Mouse (Mus musculus) natural killer cell, adult 2 months (primary cell): ENCODE measurements around the gene Scyl1.
"Not testable (repeated sequence)": the region's sequence is repeated elsewhere in the genome, so short reads cannot be mapped to it uniquely, and the experiment has no call there.

ENCODE experiments used
- DNase-seq, 2 experiments: peaks; one replicate each; pipeline ENCODE4 v3.0.0; 2022; ENCODE audit warnings: low spot score in 2 of 2

Scyl1 gene

DNA sequence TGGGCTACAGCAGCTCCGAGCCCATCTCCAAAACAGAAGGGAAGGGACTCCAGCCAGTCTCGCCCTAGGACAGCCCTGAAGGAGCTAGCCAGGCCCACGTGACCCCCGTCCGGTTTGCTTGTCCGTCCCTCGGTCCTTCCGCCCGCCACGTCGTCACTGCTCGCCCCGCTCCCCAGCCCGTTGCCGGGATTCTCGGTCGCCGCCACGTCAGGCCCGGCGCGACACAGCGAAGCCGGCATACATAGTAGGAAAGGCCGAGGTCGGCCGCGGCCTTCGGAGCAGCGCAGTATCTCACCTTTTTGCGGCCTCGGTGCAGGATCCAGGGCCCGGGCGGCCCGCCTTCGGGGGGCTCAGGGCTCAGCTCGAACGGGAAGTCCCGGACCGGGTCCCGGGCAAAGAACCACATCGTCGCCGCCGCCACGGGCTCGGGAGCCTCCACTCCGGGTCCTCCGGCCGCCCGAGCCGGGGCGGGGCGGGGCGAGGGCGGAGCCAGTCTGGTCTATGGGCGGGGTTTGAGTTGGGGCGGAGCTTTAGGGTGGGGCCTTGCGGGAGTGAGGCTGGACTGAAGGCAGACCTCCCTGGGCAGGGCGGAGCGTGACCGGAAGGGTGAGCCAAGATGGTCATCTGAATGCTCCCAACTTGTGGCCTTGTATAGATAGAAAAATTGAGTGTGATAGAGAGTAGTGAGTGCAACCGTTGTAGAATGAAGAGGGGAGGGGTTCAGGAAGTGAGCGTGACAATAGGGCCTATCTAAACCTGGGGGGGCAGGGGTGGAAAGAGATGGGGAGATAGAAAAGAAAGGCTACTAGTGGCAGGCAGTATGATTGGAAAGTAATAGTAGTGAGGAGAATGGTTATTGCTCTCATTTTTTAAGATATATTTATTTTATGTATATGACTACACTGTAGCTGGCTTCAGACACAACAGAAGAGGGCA lies at the start of gene Scyl1:
Scyl1 (minus strand) TSS at position 495 of the 936 bp plus-strand sequence.
- DNase-seq: peak; percentile 93 to 95

DNA sequence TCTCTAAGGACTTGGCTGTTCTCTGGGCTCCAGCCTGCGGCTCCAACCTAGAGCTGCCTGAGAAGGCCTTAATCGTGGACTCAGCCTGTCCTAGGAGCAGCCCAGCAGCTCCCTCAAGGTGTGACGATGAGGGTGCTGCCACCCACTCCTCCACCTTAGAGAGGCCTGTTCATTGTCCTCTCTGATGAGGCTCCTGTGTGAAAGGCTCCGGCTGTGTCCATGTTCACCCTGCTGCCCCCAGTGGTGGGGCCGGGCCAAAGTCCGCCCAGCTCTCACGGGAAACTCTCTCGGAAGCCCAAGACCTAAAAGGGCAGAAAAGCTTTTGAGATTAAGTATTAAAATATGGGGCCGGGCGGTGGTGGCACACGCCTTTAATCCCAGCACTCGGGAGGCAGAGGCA lies 48.3 kb upstream of the Scyl1 start:
- no peak for DNase-seq

DNA sequence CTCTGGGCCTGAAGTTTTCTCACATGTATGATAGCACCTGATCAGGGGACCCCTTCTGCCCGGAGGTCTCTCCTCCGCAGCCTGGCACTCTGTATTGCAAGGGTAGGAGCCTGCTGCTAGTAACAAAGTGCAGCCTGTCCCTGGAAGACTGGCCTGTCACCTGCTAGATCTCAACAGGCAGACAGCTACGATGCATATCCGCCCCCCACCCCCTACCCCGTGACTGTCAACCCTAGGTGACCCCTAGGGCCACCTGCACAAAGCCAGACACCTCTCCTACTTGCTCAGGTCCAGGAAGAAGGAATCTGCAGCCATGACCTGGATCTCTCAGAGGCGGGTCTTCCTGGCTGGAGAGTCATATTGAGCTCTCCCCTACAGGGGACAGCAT lies 47.4 kb upstream of the Scyl1 start:
- no peak for DNase-seq

DNA sequence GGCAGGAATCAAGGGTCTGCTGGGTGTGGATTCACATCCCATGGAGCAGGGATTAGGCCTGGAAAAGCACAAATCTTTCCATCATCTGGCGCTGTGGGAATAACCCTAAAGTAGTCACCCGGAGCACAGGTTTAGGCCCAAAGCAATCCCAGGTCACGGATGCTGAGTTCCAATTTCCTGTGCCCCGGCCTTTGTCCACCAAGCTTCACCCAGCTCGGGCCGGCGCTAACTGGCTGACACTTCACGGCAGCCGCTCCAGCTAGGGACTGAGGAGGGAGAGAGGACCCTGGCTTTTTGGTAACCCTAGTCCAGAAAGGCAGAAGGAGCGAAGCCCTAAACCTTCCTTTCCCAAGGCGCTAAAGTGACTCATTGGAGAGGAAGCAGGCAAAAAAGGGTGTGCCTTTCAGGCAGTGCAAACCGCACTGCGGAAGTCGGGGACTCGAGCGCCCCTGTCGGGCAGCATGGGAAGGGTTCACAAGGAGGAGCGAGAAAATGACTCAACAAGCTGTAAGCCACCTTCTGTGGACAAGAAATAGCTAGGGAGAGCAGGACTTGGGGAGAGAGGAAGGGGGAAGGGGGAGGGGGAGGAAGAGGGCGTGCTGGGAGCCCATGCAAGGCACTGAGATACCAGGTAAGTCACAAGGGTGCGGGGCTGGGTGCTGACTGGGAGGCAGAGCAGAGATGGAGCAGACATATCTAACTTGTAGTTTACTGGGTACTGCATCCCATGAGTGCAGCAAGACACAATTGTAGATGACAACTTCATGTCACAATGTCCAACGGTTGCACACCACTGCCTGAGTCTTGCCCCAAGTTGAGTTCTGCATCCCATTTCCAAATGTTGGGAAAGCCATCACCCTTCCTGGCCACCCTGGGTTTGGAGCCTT lies 46.7 kb upstream of the Scyl1 start:
- DNase-seq: peak; percentile 81 to 85

DNA sequence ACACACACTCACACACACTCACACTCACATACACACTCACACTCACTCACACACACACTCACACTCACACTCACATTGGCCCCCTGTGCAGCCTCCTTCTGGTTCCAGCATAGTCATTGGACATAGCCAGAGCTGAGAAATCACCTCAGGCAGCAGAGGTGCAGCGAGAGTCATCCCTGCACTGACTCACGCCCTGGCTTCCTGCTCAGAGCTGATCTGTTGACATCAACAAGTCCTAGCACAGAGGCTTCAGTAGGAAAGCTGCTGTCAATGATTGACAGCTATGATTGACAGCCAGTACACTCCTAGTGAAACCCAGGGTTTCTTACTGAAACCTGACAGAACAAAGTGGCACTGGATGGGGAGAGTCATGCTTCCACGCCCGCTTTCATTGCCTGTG lies 44.7 kb upstream of the Scyl1 start:
- peak; percentile 64 to 76 for DNase-seq

DNA sequence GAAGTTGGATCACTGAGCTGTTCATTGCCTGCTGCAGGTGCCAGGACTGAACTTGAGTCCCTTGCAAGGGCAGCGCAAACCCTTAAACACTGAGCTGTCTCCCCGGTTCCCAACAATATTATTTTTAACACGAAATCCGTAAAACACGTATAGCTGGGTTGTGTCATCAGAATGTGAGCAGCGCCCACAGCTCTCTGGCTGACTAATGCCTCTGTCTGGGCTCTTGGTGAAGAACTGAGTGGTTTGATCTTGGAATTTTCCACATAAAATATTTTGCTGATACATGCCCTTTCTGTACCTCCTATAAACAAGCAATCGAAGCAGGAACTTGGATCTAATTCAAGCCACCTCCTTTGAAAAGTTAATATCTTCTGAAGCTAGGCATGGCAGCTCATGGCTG lies 43.8 kb upstream of the Scyl1 start:
- DNase-seq: no peak

DNA sequence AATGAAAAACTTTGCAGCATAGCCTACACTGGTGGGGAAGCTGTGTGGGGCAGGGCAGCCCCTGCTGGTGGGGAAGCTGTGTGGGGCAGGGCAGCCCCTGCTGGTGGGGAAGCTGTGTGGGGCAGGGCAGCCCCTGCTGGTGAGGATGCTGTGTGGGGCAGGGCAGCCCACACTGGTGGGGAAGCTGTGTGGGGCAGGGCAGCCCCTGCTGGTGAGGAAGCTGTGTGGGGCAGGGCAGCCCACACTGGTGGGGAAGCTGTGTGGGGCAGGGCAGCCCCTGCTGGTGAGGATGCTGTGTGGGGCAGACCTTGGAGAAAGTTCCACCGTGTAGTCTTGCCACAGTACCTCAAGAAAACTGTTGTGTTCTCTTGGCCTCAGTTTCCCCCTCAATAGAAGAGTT lies 42.8 kb upstream of the Scyl1 start:
- not testable (repeated sequence) for DNase-seq

DNA sequence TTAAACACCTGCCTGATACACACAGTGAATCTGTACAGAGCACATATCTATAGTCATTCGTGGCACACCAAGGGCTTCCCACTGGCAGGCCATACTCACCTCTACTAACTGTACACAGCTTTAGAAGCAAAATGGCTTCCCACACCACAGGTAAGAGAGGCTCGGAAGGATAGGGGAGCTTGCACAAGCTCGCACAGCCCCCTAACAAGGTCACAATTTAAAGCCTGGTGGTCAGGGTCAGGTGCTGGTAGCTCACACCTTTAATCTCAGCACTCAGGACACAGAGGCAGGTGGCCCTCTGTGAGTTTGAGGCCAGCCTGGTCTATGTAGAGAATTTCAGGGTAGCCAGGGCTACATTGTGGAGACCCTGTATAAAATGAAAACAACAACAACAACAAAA lies 42.3 kb upstream of the Scyl1 start:
- DNase-seq: no peak

DNA sequence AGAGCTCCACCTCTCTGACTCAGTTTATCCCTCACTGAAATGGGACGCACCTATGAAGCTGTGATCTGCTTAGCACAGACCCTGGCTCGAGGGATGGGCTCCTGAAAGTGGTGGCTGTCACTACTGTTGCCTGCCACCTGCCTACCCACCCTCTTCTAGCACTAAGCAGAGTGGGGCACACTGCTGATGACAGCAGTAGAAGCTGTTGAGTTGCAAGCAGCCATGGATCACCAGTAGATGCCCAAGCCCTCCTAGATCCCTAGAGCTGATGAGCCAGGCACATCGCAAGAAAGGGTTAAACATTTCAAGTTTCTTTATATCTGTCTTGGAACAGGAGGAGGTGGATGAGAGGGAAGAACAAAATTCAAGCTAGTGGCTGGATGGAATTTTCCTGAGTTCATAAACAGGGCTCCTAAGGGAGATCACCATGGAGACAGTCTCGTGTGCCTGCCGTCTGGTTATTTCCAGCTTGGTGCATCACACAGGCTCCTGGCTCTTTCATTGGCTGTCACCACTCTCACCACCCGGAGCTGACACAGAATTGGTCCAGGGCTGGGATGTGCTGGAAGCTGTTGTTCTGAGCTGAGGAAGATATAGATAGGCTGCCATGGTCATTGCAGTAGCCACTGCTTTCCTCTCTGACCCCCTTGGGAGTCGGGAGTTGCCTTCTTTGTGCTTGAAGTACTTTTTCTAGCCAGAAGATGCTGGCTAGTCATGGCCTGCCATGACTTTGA lies 40.7 kb upstream of the Scyl1 start:
- DNase-seq: no peak

DNA sequence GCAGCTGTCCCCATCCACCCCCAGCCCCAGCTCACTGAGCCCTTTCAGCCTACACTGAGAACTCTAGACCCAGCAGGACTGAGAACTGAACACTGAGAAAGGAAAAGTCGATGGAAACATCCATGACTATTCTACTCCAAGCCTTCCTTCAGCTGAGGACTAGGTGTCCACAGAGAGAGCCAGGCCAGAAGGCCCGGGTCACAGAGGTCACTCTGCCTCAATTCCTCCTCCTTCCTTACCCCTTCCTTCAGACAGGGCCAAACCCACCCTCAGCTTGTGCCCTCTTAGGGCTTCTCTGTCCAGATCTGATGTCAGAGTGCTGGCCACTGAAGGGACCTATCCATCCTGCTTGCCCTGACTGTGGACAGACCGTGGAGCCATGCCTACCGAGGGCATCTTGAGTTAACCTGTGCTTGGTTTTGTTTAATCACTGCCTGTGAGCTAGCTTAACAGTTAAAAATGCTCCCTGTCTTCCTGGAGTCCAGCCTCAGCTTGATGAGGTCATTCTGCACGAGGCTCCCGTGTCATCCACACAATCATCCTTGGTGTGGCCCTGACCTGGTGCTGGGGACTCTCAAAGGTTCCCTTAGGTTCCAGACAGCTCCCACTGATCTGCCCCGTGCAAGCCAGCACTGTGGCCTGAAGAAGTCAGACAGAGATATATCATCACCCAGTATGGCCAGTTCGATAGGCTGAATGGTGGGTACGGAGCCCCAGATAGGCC lies 39.8 kb upstream of the Scyl1 start:
- no peak for DNase-seq

DNA sequence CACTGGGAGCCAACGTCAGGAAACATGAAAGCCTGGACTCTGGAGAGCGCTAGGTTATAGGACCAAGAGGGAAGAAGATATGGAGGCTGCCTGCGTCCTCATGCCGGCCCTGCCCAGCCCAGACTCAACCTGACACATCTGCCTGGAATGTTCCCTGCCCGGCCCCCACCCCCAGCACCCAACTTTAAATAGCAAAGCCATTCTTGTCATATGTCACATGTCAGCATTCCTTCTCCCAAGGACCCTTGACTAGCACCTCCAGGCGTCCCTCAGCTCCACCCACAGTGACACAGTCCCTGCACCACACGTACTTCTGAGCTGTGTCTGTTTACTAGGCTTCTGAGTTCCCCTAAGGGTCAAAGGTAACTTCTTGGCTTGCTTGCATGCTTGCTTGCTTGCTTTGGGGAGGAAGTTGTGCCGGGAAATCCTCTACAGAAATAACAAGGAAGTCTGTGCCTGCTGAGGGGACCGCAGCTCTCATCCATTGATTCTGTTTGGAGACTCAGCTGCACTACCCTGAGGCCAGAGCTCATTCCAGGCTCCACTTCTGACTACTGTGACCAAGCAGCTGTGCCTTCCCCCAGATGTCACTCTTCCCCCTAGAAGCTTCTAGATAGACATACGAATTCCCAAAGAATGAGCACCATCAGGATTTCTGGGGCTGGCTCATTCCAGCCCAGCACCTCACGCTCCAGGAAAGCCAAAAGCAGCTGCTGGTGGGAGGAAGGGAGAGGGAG lies 39.1 kb upstream of the Scyl1 start:
- no peak for DNase-seq

DNA sequence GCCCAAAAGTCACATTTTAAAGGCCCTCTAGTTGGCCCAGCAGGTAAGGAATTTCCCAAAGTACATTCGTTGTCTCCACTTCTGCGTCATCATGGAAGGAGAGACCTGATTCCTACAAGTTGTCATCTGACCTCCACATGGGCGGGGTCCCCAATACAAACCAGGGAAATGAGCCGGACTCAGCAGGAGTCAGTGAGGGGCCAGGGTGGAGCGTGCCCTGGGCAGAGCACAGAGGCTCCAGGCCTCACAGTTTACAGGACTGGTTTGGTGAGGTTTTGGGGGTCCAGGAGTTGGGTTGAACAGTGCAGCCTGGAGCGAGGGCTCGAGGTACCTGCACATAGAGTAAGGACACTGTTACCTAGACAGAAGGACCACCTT lies 38.5 kb upstream of the Scyl1 start:
- DNase-seq: no peak

DNA sequence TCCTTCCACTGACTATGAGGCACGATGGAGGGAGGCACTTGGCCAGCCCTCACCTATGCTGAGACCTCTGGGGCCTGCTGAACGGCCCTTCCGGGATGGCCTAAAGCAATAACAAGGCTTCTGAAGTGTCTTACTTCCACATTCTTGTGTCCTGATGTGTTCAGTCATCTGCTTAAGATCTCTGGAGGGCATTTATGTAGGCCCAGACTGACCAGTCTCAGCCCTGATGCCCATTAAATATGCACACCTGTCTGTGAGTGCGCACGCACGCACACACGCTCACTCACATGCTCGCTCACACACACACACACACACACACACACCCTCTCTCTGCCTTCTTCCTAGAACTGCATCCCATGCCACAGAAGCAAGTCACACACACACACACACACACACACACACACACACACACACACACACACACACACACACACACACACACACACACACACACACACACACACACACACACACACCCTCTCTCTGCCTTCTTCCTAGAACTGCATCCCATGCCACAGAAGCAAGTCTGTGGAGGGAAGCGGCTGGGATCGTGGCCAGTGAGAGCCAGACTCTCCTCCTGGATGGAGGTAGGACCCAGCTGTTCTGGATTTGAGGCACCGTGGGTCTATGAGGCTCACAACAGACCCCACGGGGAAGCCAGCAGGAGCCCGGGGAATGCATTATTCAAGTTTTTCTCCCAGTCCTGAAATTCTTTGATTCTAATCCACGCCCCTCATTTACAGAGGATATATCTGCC lies 37.9 kb upstream of the Scyl1 start:
- no peak for DNase-seq

DNA sequence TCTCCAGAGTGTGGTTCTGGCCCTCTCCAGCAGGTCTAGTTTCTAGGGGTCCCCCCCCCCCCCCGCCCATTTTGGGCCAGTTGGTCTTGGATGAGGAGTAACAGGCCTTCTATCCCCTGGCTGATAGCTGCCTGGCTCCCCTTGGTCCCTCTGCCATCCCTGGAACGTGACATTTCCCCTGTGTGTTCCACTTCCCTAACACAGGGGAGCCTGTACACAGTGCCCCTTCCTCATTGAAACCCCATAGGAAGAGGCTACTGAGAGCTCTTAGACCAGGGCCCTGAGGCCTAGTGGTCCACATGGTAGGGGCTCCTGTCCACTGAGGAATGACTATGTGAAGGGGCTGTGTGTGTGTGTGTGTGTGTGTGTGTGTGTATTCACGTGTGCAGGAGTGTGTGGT lies 36.5 kb upstream of the Scyl1 start:
- no peak for DNase-seq

DNA sequence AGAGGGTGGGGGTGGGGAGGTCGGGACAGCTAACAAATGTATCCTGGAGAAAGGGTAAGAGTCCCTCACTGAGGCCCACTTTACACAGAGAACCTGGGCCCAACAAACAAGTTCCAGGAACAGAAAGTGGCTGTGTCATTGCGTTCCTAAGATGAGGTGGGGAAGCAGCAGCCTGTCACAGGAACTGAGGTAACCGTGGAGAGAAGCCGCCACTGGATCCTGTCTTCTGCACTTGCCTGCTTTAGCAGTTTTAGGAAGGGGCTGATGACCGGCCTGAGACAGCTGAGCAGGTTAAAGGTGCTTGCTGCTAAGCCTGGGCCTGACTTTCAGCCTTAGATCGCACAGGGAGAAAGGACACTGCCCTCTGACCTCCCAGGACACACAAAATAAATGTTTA lies 35.6 kb upstream of the Scyl1 start:
- no peak for DNase-seq

DNA sequence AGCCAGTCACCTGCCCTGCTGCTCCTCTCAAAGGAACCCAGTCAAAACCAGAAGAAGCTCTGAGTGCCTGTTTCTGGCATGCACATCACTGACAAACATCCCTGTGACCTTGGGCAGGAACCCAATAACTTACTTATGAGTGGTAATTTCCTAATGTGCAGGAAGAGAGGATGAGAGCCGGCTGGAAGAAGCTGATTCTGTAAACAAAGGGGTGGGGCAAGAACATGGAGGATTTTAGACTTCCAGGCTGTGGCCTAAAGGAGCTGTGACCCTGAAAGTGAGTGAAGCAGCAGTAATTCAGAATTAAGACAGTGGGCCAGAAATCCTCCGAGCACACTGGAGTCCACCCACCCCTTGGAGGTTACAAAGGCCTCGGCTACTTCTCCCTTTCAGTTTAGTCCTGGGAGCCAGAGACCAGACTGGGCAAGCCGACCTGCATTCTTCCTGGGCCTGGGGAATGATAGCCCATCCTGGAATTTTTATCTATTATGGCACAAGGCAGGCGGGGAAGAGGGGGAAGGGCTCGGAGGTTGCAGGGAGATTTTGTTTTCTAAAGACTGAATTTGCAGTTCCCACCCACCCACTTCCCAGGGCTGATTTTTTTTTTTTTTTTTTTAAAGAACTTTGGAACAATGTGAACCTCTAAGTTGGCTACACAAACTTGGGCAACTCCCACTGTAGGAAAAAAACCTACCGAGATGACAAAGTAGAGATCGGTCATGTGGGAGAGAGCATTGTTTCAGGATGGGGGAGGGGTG lies 35.0 kb upstream of the Scyl1 start:
- no peak for DNase-seq

DNA sequence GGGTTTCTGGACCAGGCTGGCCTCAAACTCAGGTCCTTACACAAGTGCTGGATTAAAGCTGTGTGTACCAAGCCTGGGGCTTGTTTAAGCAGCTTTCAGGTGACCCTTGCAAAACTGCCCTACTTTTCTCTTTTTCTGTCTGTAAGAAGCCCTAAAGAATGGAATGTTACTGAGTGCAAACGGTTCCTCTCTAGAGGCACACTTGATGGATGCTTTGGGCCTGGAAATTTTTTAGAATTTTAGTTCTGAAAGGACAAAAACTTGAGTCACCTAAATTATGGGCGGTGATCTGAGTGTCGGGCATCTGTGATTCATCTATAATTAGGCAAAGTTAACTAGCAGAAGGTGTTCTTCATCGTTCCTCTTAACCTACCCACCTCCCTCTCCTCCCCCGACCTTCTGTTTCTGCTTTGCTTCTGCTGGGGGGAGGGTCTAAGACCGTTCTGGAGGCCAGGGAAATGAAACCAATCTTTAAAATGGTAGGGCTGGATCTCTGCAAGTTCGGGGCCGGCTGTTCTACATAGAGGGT lies 33.2 kb upstream of the Scyl1 start:
- DNase-seq: peak in 1 of 2 experiments; percentile 43

DNA sequence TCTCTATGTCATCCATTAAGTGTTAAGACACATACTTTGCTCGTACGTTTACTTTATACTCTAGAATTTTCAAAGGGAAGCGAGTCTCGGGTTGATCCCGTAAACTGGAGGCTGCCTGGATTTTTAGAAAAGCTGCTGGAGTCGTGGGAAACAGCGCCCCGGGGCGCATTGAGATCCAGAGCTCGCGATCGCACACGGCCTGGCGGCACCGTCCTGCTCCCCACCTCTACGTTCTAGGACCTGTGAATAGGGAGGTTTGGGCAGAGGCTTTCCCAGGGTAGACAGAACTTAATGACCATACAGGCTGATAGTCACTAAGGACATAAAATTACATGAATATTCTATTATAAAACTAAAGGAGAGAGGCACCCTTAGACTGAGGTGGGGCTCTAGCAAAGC lies 32.7 kb upstream of the Scyl1 start:
- no peak for DNase-seq
